Mouse (Mus musculus) heart, adult 2 months (tissue): ENCODE measurements around the gene Inpp5a.

Experiments used
- CTCF ChIP-seq: fragments of 200-600 bp; IDR thresholded peaks from 2 replicates; pipeline ENCODE4 v1.8.1; 2022; ENCODE audit warnings: antibody characterized with exemption, mild to moderate bottlenecking, moderate library complexity
- EP300 ChIP-seq: fragments of 200-500 bp; IDR thresholded peaks from 2 replicates; pipeline ENCODE4 v1.6.1; 2011; ENCODE audit warnings: low read depth, low read length, control low read depth; ENCODE audit not compliant: insufficient read depth
- POLR2A ChIP-seq: fragments of 200-500 bp; IDR thresholded peaks from 2 replicates; pipeline ENCODE4 v1.6.1; 2011; ENCODE audit warnings: mild to moderate bottlenecking, low read depth, low read length, control low read depth; ENCODE audit not compliant: insufficient read depth

DNA sequence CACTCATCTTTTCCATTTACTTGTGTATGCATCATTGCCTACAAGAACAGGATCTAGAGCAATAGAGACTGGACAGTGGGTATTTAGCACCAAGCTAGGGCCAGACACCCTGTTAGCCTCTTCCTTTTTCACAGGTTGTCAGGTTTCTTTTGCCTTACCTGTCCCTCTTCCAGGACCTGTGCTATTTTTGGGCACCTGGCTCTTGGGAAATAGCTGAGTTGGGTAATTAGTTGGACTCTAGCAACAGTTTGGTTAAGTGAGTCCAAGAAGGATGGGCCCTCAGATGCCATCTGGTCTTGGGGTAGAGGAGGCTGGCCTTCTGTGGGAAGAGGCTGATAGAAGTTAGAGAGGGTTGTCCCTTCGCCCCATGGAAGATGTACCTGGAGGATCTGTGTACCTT, 29.5 kb downstream of the Inpp5a start:
- TF ChIP-seq CTCF (no peak), POLR2A (no peak), EP300 (no peak)
